Mouse (Mus musculus): ENCODE results near the gene Adi1. TPM values are rescaled to one million over a fixed set of nuclear protein-coding genes. Genes with fewer than 3 reads are reported as not detected.
A peak's percentile ranks its signal among the peaks of the same experiment; 100 is the strongest.

The Adi1 gene
- total RNA-seq (2022) = 10 to 100 TPM; 41.6 to 48.1 (median 43.4) TPM

- peak; percentile 80 to 85 for DNase-seq (ENCODE audit: low spot score in 2 of 2)
Observed at GRCm38 (mm10) chr12:28675121-28675924, at the start of gene Adi1. TSS of gene Adi1 (plus strand) at chr12:28675231.

- DNase-seq (ENCODE audit: low spot score in 2 of 2) = no peak
Observed at GRCm38 (mm10) chr12:28625407-28625806, 49.6 kb upstream of the Adi1 start.

- DNase-seq (ENCODE audit: low spot score in 2 of 2) = no peak
Observed at GRCm38 (mm10) chr12:28627092-28627491, 47.9 kb upstream of the Adi1 start.

GRCm38 (mm10) chr12:28628436-28628835 is 46.6 kb upstream of the Adi1 start:
- no peak for DNase-seq (ENCODE audit: low spot score in 2 of 2)

GRCm38 (mm10) chr12:28635058-28635534 is 39.9 kb upstream of the Adi1 start:
- DNase-seq (ENCODE audit: low spot score in 2 of 2) = no peak

GRCm38 (mm10) chr12:28635535-28636476 is 39.2 kb upstream of the Adi1 start, which contains the start of gene Rps7:
TSS of gene Rps7 (minus strand) at chr12:28635953.
- peak; percentile 87 to 91 for DNase-seq (ENCODE audit: low spot score in 2 of 2)

- no peak for DNase-seq (ENCODE audit: low spot score in 2 of 2)
Observed at GRCm38 (mm10) chr12:28636543-28636942, 38.5 kb upstream of the Adi1 start.

GRCm38 (mm10) chr12:28638778-28639177 is 36.3 kb upstream of the Adi1 start:
- DNase-seq (ENCODE audit: low spot score in 2 of 2) = no peak

- DNase-seq (ENCODE audit: low spot score in 2 of 2) = peak; percentile 83 to 87
Observed at GRCm38 (mm10) chr12:28649141-28650110, 25.6 kb upstream of the Adi1 start, which contains the start of gene Rnaseh1. TSS of gene Rnaseh1 (plus strand) at chr12:28649602.

GRCm38 (mm10) chr12:28662628-28663027 is 12.4 kb upstream of the Adi1 start:
- DNase-seq (ENCODE audit: low spot score in 2 of 2) = no peak

GRCm38 (mm10) chr12:28666734-28667133 is 8.3 kb upstream of the Adi1 start:
- DNase-seq (ENCODE audit: low spot score in 2 of 2) = no peak

- DNase-seq (ENCODE audit: low spot score in 2 of 2) = no peak
Observed at GRCm38 (mm10) chr12:28667287-28667686, 7.7 kb upstream of the Adi1 start.

GRCm38 (mm10) chr12:28674038-28674720 is 852 bp upstream of the Adi1 start:
- DNase-seq (ENCODE audit: low spot score in 2 of 2) = no peak

- no peak for DNase-seq (ENCODE audit: low spot score in 2 of 2)
Observed at GRCm38 (mm10) chr12:28675925-28676209, 836 bp downstream of the Adi1 start.

- no peak for DNase-seq (ENCODE audit: low spot score in 2 of 2)
Observed at GRCm38 (mm10) chr12:28684674-28685073, 9.6 kb downstream of the Adi1 start.

- DNase-seq (ENCODE audit: low spot score in 2 of 2) = no peak
Observed at GRCm38 (mm10) chr12:28685771-28686170, 10.7 kb downstream of the Adi1 start.

- no peak for DNase-seq (ENCODE audit: low spot score in 2 of 2)
Observed at GRCm38 (mm10) chr12:28686199-28686879, 11.3 kb downstream of the Adi1 start.

GRCm38 (mm10) chr12:28688996-28689395 is 14.0 kb downstream of the Adi1 start:
- no peak for DNase-seq (ENCODE audit: low spot score in 2 of 2)

GRCm38 (mm10) chr12:28690730-28691129 is 15.7 kb downstream of the Adi1 start:
- no peak for DNase-seq (ENCODE audit: low spot score in 2 of 2)

- DNase-seq (ENCODE audit: low spot score in 2 of 2) = no peak
Observed at GRCm38 (mm10) chr12:28693738-28694137, 18.7 kb downstream of the Adi1 start.
